Mouse (Mus musculus): ENCODE data around the gene Map3k11. TPM values are rescaled to one million over a fixed set of nuclear protein-coding genes. Genes with fewer than 3 reads are reported as not detected.

The Map3k11 gene
- 141 and 144 TPM in 2 replicates for polyA plus RNA-seq (2012; rRNA removed)

DNA sequence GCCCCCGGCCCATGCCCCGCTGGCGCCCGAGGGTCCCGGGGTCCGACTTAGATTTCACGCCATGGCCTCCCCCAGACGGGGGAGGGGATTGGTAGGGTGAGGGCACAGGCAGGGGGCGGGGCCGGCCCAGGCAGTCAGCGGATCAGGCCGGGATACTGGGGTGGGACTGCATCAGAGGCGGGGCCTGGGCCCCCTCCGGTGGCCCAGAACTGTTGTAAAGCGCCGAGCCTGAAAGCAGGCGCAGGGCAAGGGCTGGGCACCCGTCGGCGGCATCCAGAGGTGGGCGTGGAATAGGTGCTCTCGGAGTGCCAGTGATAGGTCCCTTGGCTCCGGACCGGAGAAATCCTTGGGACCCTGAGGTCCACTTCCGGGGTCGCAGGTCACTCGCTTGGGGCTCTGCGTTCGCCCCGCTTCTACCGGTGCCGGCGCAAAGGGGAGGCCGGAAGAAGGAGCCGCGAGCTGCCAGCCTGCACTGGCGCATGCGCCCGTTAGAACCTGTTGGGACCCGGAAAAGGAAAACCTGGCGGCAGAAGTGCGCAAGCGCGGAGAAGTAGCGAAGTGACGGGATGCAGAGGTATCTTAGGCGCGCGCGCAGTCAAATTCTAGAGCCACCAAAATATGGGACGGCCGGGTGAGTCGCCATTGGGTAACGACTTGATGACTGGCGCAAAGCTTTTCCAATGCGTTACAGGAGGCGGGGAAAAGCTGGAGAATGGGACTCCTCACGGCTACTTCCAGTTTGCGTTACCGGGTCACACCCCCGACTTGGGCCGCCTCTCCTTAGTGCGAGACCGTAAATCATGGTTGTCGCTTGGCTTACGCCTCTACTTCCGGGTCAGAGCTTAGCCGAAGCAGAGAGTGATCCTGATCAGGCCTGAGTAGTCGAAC is at the start of gene Map3k11, which contains the start of gene Pcnx3:
TSS of gene Map3k11 (plus strand) at position 543 of the 888 bp plus-strand sequence.
TSS of gene Pcnx3 (minus strand) at position 709 of the 888 bp plus-strand sequence.
- no peaks in the 10 kb centered on the region for H3K27me3 ChIP-seq (ENCODE audit: control insufficient read depth, insufficient read depth, low read length)
- TF ChIP-seq CTCF (IDR thresholded peaks at IDR 0.05; ENCODE audit: borderline replicate concordance, control insufficient read depth, extremely low read depth, insufficient read depth, low read length, poor library complexity) (no peak), POLR2A (IDR thresholded peaks at IDR 0.05; ENCODE audit: control insufficient read depth, extremely low read depth, insufficient read depth, low read length, poor library complexity) (peak; percentile 74; the same call in 1 of the 2 replicates)
- peaks cover 42% of the 10 kb centered on the region for H3K4me1 ChIP-seq (replicated peaks; ENCODE audit: control insufficient read depth, insufficient read depth, low read length)
- WGBS: under 1% methylated on average over 69 of the region's 69 CpGs
- H3K4me3 ChIP-seq (ENCODE audit: control insufficient read depth, insufficient read depth, low read length): peak within 1 kb of the TSS; percentile 92
- DNase-seq: peak; percentile 96
- peaks cover 24% of the 10 kb centered on the region for H3K36me3 ChIP-seq (ENCODE audit: control insufficient read depth, insufficient read depth, low read length)
- H3K27ac ChIP-seq (ENCODE audit: control insufficient read depth, insufficient read depth, low read length): peak within 1 kb of the TSS; percentile 86

DNA sequence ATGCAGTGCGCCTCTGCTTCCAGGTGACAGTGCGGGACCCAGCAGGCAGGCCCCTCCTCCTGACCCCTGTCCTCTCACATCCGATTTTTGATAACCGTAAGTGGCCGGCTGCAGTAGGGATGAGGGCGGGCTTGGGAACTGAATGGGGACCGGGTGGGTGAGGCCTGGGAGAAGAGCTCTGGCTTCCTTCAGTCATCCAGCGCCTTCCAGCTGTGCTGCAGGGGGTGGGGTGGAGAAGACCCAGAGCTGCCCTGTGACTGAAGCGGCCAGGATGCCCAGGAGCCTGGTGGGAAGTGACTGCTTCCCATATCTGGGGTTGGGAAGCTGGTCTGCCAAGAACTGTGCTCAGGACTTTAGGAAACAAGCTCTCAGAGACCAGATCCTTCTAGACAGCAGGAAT is 48.2 kb upstream of the Map3k11 start:
- peaks cover 16% of the 10 kb centered on the region for H3K4me1 ChIP-seq (replicated peaks; ENCODE audit: control insufficient read depth, insufficient read depth, low read length)
- no peak overlapping the region for H3K27ac ChIP-seq (ENCODE audit: control insufficient read depth, insufficient read depth, low read length)
- WGBS: 96% methylated on average over 9 of the region's 9 CpGs
- no peaks in the 10 kb centered on the region for H3K27me3 ChIP-seq (ENCODE audit: control insufficient read depth, insufficient read depth, low read length)
- peaks cover 50% of the 10 kb centered on the region for H3K36me3 ChIP-seq (ENCODE audit: control insufficient read depth, insufficient read depth, low read length)
- TF ChIP-seq POLR2A (IDR thresholded peaks at IDR 0.05; ENCODE audit: control insufficient read depth, extremely low read depth, insufficient read depth, low read length, poor library complexity) (no peak), CTCF (IDR thresholded peaks at IDR 0.05; ENCODE audit: borderline replicate concordance, control insufficient read depth, extremely low read depth, insufficient read depth, low read length, poor library complexity) (no peak)
- no peak for DNase-seq
- no peak overlapping the region for H3K4me3 ChIP-seq (ENCODE audit: control insufficient read depth, insufficient read depth, low read length)

DNA sequence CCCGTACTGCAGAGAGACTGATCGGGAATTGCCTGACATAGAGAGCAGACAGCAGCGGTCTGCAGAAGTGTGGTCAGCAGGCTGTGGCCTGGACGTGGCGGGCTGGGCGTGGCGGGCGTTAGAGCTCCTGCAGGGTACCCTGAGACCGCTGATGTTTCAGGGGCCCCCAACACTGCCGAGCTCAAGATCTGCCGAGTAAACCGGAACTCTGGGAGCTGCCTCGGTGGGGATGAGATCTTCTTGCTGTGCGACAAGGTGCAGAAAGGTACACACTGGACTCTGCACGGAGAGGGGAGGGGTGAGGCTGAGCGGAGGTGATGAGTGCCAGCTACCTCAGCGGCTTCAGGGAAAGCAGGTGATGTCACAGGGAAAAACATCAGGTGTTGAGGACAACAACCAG is 47.5 kb upstream of the Map3k11 start:
- H3K27me3 ChIP-seq (ENCODE audit: control insufficient read depth, insufficient read depth, low read length): no peaks in the 10 kb centered on the region
- H3K4me3 ChIP-seq (ENCODE audit: control insufficient read depth, insufficient read depth, low read length): no peak overlapping the region
- no peak for DNase-seq
- peaks cover 16% of the 10 kb centered on the region for H3K4me1 ChIP-seq (replicated peaks; ENCODE audit: control insufficient read depth, insufficient read depth, low read length)
- no peak overlapping the region for H3K27ac ChIP-seq (ENCODE audit: control insufficient read depth, insufficient read depth, low read length)
- TF ChIP-seq CTCF (IDR thresholded peaks at IDR 0.05; ENCODE audit: borderline replicate concordance, control insufficient read depth, extremely low read depth, insufficient read depth, low read length, poor library complexity) (no peak), POLR2A (IDR thresholded peaks at IDR 0.05; ENCODE audit: control insufficient read depth, extremely low read depth, insufficient read depth, low read length, poor library complexity) (no peak)
- 96% methylated on average over 17 of the region's 17 CpGs for WGBS
- peaks cover 57% of the 10 kb centered on the region for H3K36me3 ChIP-seq (ENCODE audit: control insufficient read depth, insufficient read depth, low read length)

DNA sequence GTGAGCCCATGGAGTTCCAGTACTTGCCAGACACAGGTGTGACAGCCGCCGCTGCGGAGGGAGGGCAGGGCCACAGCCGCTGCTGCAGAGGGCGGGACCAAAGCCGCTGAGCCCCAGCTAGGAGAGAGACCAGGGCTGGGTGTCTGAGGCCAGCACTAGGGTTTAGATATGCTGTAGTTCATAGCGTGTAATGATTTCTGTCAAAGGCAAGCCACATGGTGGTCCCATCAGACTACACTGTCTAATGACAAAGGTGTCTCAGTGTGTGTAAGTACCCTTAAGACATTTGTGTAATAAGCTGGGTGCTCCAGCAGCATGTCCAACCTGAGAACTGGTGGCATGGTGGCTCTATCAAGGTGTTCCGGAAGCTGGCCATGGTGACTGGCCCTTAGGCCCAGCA is 46.9 kb upstream of the Map3k11 start:
- no peak overlapping the region for H3K27ac ChIP-seq (ENCODE audit: control insufficient read depth, insufficient read depth, low read length)
- no peaks in the 10 kb centered on the region for H3K27me3 ChIP-seq (ENCODE audit: control insufficient read depth, insufficient read depth, low read length)
- TF ChIP-seq CTCF (IDR thresholded peaks at IDR 0.05; ENCODE audit: borderline replicate concordance, control insufficient read depth, extremely low read depth, insufficient read depth, low read length, poor library complexity) (no peak), POLR2A (IDR thresholded peaks at IDR 0.05; ENCODE audit: control insufficient read depth, extremely low read depth, insufficient read depth, low read length, poor library complexity) (no peak)
- peaks cover 13% of the 10 kb centered on the region for H3K4me1 ChIP-seq (replicated peaks; ENCODE audit: control insufficient read depth, insufficient read depth, low read length)
- no peak overlapping the region for H3K4me3 ChIP-seq (ENCODE audit: control insufficient read depth, insufficient read depth, low read length)
- whole genome bisulfite sequencing: 98% methylated on average over 8 of the region's 8 CpGs
- peaks cover 63% of the 10 kb centered on the region for H3K36me3 ChIP-seq (ENCODE audit: control insufficient read depth, insufficient read depth, low read length)
- DNase-seq: no peak

DNA sequence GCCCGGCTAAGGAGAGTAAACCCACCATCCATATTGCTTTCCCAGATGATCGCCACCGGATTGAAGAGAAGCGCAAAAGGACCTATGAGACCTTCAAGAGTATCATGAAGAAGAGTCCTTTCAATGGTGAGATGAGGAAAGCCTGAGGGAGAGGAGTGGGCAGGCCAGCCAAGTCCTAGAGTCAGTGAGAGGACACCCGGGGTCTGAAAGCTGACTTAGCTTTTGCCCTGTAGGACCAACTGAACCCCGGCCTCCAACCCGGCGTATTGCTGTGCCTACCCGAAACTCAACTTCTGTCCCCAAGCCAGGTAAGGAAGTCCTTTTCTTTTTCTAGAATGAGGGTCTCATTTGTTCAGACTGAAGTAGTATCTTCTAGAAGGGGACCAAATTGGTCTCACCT is 43.3 kb upstream of the Map3k11 start:
- WGBS: 98% methylated on average over 9 of the region's 9 CpGs
- Histone ChIP-seq H3K4me3 (ENCODE audit: control insufficient read depth, insufficient read depth, low read length) (no peak overlapping the region), H3K36me3 (ENCODE audit: control insufficient read depth, insufficient read depth, low read length) (peaks cover 65% of the 10 kb centered on the region), H3K4me1 (replicated peaks; ENCODE audit: control insufficient read depth, insufficient read depth, low read length) (peaks cover 14% of the 10 kb centered on the region), H3K27ac (ENCODE audit: control insufficient read depth, insufficient read depth, low read length) (no peak overlapping the region), H3K27me3 (ENCODE audit: control insufficient read depth, insufficient read depth, low read length) (no peaks in the 10 kb centered on the region)
- TF ChIP-seq POLR2A (IDR thresholded peaks at IDR 0.05; ENCODE audit: control insufficient read depth, extremely low read depth, insufficient read depth, low read length, poor library complexity): no peak
- TF ChIP-seq CTCF (IDR thresholded peaks at IDR 0.05; ENCODE audit: borderline replicate concordance, control insufficient read depth, extremely low read depth, insufficient read depth, low read length, poor library complexity): no peak
- no peak for DNase-seq

DNA sequence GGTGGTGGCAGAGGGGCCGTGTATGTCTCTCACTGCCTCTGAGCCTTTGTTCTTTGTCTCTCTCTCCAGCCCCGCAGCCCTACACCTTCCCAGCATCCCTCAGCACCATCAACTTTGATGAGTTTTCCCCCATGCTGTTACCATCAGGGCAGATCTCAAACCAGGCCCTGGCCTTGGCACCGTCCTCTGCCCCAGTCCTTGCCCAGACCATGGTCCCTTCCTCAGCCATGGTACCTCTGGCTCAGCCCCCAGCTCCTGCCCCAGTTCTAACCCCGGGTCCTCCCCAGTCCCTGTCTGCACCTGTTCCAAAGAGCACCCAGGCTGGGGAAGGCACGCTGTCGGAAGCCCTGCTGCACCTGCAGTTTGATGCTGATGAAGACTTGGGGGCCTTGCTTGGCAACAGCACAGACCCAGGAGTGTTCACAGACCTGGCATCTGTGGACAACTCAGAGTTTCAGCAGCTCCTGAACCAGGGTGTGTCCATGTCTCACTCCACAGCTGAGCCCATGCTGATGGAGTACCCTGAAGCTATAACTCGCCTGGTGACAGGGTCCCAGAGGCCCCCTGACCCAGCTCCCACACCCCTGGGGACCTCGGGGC is 41.7 kb upstream of the Map3k11 start:
- H3K27ac ChIP-seq (ENCODE audit: control insufficient read depth, insufficient read depth, low read length): no peak overlapping the region
- WGBS: 92% methylated on average over 8 of the region's 8 CpGs
- H3K36me3 ChIP-seq (ENCODE audit: control insufficient read depth, insufficient read depth, low read length): peaks cover 58% of the 10 kb centered on the region

More for the DNA sequence above, 41.7 kb upstream of the Map3k11 start:
- no peak for TF ChIP-seq POLR2A (IDR thresholded peaks at IDR 0.05; ENCODE audit: control insufficient read depth, extremely low read depth, insufficient read depth, low read length, poor library complexity)
- TF ChIP-seq CTCF (IDR thresholded peaks at IDR 0.05; ENCODE audit: borderline replicate concordance, control insufficient read depth, extremely low read depth, insufficient read depth, low read length, poor library complexity): no peak
- Histone ChIP-seq H3K4me3 (ENCODE audit: control insufficient read depth, insufficient read depth, low read length) (no peak overlapping the region), H3K4me1 (replicated peaks; ENCODE audit: control insufficient read depth, insufficient read depth, low read length) (peaks cover 14% of the 10 kb centered on the region), H3K27me3 (ENCODE audit: control insufficient read depth, insufficient read depth, low read length) (no peaks in the 10 kb centered on the region)
- no peak for DNase-seq

Data from thymus, adult 2 months (tissue).